Mouse (Mus musculus) gastrocnemius, postnatal 4 days (tissue): ENCODE measurements around the gene Dnah7b. TPM values are rescaled to one million over a fixed set of nuclear protein-coding genes. Genes with fewer than 3 reads are reported as not detected.
"Not testable (repeated sequence)": the region's sequence is repeated elsewhere in the genome, so short reads cannot be mapped to it uniquely, and the experiment has no call there.

Source experiments
- DNase-seq, 2 experiments: peaks; one replicate each; pipeline ENCODE4 v3.0.0; 2021 to 2022; ENCODE audit warnings: low spot score in 2 of 2, mixed read lengths in 2 of 2
- long read RNA-seq, 2 experiments: library from polyadenylated mRNA; stranded (forward); transcript quantifications; one replicate each; pipeline ENCODE4 v2.0.0; 2021
- total RNA-seq, 2 experiments: library from RNA; stranded (reverse); gene quantifications; 2 replicates each; pipeline ENCODE4 v1.2.3; 2021

The Dnah7b gene
- under 1 TPM; 0.88 to 0.96 TPM for total RNA-seq
- long read RNA-seq, experiment 1: 0 reads
- long read RNA-seq, experiment 2, partial matches to known transcripts: 1 of 1 reads
- long read RNA-seq, experiment 2, other reads (novel, unspliced or antisense): 0 of 1 reads

- no peak for DNase-seq
These were observed at the start of gene Dnah7b for GRCm38 (mm10) chr1:46066015-46066414. Gene Dnah7b (plus strand): TSS chr1:46066315.

- DNase-seq: peak in 1 of 2 experiments; percentile 32
These were observed 47.6 kb upstream of the Dnah7b start for GRCm38 (mm10) chr1:46018382-46018977.

- no peak for DNase-seq
These were observed 43.9 kb upstream of the Dnah7b start for GRCm38 (mm10) chr1:46022262-46022661.

- DNase-seq: no peak
These were observed 34.0 kb upstream of the Dnah7b start for GRCm38 (mm10) chr1:46031993-46032555.

- DNase-seq: no peak
These were observed 17.9 kb upstream of the Dnah7b start for GRCm38 (mm10) chr1:46048188-46048587.

- DNase-seq: peak; percentile 27 to 69
These were observed 553 bp downstream of the Dnah7b start for GRCm38 (mm10) chr1:46066484-46067251.

GRCm38 (mm10) chr1:46068787-46069186 is 2.7 kb downstream of the Dnah7b start:
- DNase-seq: not testable (repeated sequence)

- DNase-seq: no peak
These were observed 11.8 kb downstream of the Dnah7b start for GRCm38 (mm10) chr1:46077891-46078290.

GRCm38 (mm10) chr1:46100484-46100883 is 34.4 kb downstream of the Dnah7b start:
- no peak for DNase-seq

- not testable (repeated sequence) for DNase-seq
These were observed 46.5 kb downstream of the Dnah7b start for GRCm38 (mm10) chr1:46112606-46113005.

- DNase-seq: not testable (repeated sequence)
These were observed 51.1 kb downstream of the Dnah7b start for GRCm38 (mm10) chr1:46117179-46117578.

- DNase-seq: no peak
These were observed 61.9 kb downstream of the Dnah7b start for GRCm38 (mm10) chr1:46128058-46128457.

GRCm38 (mm10) chr1:46196835-46197234 is 130.7 kb downstream of the Dnah7b start:
- DNase-seq: not testable (repeated sequence)

GRCm38 (mm10) chr1:46201169-46201568 is 135.1 kb downstream of the Dnah7b start:
- not testable (repeated sequence) for DNase-seq

GRCm38 (mm10) chr1:46210014-46210588 is 144.0 kb downstream of the Dnah7b start:
- not testable (repeated sequence) for DNase-seq

- DNase-seq: not testable (repeated sequence)
These were observed 156.6 kb downstream of the Dnah7b start for GRCm38 (mm10) chr1:46222704-46223103.

GRCm38 (mm10) chr1:46226136-46226535 is 160.0 kb downstream of the Dnah7b start:
- DNase-seq: not testable (repeated sequence)

GRCm38 (mm10) chr1:46268841-46269240 is 202.7 kb downstream of the Dnah7b start:
- not testable (repeated sequence) for DNase-seq

- DNase-seq: no peak
These were observed 205.8 kb downstream of the Dnah7b start for GRCm38 (mm10) chr1:46271927-46272326.

- not testable (repeated sequence) for DNase-seq
These were observed 212.2 kb downstream of the Dnah7b start for GRCm38 (mm10) chr1:46278057-46278910.
